Mouse (Mus musculus) left cerebral cortex, postnatal 25 days (tissue): ENCODE results near the gene Gm9045. TPM values are rescaled to one million over a fixed set of nuclear protein-coding genes. Genes with fewer than 3 reads are reported as not detected.
"Not testable (repeated sequence)": the region's sequence is repeated elsewhere in the genome, so short reads cannot be mapped to it uniquely, and the experiment has no call there.

Experiments used
- DNase-seq, 2 experiments: peaks; one replicate each; pipeline ENCODE4 v3.0.0; 2022; ENCODE audit warnings: low spot score in 2 of 2, mixed read lengths in 1 of 2
- intact Hi-C: fragments of 180-260 bp; cut with DNase I; formaldehyde crosslinking; loops from one replicate; pipeline ENCODE4 v1.15.1; 2025
- total RNA-seq, 2 experiments: library from RNA; stranded (reverse); gene quantifications; 2 replicates each; pipeline ENCODE4 v1.2.3; 2021

Gm9045 gene
- not detected for total RNA-seq

DNA sequence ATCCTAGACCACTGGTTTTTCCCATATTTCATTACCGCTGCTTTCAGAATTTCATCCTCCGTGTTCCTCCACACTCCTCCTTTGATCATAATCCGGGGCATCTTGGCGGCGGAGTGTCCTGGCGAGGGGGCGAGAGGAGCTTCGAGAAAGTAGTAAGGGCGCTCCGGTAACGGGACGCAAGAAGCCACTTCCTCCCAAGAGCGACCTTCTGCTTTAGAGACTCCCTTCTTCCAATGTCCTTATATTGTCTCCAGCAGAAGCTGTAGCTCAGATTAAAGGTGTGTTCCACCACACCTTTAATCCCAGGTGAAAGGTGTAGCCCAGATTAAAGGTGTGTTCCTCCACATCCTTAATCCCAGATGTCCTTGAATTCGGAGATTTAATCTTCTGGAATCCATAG, at the start of gene Gm9045:
Gene Gm9045 (minus strand): TSS at position 101 of the 400 bp plus-strand sequence.
- DNase-seq, intact Hi-C loops: not testable (repeated sequence)

DNA sequence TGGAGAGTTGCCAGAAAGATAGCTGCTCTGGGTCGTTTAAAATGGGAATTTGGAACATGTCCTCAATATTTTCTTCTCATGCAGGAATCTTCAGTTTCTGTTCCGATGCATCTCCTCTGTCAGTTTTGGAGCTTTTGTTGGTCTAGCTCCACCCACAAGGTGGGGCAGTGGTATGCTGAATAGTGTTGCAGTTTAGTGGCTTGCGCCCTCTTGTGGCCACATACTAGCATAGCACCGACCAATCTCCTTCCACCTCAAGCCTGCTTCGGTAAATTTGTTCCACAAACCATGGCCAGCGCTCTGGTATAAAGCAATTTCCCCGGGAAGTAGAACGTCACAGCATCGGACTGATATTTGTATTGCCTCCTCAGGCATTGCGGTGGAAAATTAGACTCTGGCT, 32.8 kb upstream of the Gm9045 start:
- intact Hi-C loops, result loop anchor here (1.0 kb wide), 2 partner anchors 214 to 709 kb away; no protein-coding TSS in a partner anchor

DNA sequence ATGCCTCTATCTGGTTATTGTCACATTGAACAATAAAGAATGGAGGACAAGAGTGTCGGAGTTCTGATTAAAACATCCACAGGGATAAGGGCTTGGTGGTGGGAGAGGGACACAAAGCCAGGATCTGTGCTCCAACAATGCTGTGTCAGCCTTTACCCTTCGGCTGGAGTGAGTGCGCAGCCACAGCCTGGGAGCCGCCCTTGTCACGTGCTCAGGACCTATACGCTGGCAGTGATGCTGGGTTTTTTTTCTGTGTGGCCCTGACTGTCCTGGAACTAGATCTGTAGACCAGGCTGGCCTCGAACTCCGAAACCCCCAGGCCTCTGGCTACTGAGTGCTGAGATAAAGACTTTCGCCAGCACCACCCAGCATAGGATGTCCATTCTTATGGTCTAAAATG, 31.9 kb upstream of the Gm9045 start:
- DNase-seq, result no peak
- intact Hi-C loops, result no loop called here

More for the DNA sequence above, 32.8 kb upstream of the Gm9045 start:
- DNase-seq, result peak; percentile 81 to 91

DNA sequence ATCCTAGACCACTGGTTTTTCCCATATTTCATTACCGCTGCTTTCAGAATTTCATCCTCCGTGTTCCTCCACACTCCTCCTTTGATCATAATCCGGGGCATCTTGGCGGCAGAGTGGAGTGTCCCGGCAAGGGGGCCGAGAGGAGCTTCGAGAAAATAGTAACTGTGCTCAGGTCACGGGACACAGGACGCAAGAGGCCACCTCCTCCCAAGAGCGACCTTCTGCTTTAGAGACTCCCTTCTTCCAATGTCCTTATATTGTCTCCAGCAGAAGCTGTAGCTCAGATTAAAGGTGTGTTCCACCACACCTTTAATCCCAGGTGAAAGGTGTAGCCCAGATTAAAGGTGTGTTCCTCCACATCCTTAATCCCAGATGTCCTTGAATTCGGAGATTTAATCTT, 16.4 kb upstream of the Gm9045 start, which contains the start of gene Gm9049:
Gene Gm9049 (minus strand): TSS at position 101 of the 400 bp plus-strand sequence.
- intact Hi-C loops, DNase-seq: not testable (repeated sequence)

DNA sequence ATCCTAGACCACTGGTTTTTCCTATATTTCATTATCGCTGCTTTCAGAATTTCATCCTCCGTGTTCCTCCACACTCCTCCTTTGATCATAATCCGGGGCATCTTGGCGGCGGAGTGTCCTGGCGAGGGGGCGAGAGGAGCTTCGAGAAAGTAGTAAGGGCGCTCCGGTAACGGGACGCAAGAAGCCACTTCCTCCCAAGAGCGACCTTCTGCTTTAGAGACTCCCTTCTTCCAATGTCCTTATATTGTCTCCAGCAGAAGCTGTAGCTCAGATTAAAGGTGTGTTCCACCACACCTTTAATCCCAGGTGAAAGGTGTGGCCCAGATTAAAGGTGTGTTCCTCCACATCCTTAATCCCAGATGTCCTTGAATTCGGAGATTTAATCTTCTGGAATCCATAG, 10.9 kb upstream of the Gm9045 start, which contains the start of gene Gm9048:
Gene Gm9048 (minus strand): TSS at position 101 of the 400 bp plus-strand sequence.
- DNase-seq, intact Hi-C loops: not testable (repeated sequence)

DNA sequence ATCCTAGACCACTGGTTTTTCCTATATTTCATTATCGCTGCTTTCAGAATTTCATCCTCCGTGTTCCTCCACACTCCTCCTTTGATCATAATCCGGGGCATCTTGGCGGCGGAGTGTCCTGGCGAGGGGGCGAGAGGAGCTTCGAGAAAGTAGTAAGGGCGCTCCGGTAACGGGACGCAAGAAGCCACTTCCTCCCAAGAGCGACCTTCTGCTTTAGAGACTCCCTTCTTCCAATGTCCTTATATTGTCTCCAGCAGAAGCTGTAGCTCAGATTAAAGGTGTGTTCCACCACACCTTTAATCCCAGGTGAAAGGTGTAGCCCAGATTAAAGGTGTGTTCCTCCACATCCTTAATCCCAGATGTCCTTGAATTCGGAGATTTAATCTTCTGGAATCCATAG, 5.5 kb upstream of the Gm9045 start, which contains the start of gene Gm9046:
Gene Gm9046 (minus strand): TSS at position 101 of the 400 bp plus-strand sequence.
- DNase-seq, intact Hi-C loops: not testable (repeated sequence)

DNA sequence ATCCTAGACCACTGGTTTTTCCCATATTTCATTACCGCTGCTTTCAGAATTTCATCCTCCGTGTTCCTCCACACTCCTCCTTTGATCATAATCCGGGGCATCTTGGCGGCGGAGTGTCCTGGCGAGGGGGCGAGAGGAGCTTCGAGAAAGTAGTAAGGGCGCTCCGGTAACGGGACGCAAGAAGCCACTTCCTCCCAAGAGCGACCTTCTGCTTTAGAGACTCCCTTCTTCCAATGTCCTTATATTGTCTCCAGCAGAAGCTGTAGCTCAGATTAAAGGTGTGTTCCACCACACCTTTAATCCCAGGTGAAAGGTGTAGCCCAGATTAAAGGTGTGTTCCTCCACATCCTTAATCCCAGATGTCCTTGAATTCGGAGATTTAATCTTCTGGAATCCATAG, 5.3 kb downstream of the Gm9045 start, which contains the start of gene Gm9044:
Gene Gm9044 (minus strand): TSS at position 101 of the 400 bp plus-strand sequence.
- DNase-seq, intact Hi-C loops: not testable (repeated sequence)

DNA sequence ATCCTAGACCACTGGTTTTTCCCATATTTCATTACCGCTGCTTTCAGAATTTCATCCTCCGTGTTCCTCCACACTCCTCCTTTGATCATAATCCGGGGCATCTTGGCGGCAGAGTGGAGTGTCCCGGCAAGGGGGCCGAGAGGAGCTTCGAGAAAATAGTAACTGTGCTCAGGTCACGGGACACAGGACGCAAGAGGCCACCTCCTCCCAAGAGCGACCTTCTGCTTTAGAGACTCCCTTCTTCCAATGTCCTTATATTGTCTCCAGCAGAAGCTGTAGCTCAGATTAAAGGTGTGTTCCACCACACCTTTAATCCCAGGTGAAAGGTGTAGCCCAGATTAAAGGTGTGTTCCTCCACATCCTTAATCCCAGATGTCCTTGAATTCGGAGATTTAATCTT, 10.8 kb downstream of the Gm9045 start, which contains the start of gene Gm9040:
Gene Gm9040 (minus strand): TSS at position 101 of the 400 bp plus-strand sequence.
- intact Hi-C loops, DNase-seq: not testable (repeated sequence)

DNA sequence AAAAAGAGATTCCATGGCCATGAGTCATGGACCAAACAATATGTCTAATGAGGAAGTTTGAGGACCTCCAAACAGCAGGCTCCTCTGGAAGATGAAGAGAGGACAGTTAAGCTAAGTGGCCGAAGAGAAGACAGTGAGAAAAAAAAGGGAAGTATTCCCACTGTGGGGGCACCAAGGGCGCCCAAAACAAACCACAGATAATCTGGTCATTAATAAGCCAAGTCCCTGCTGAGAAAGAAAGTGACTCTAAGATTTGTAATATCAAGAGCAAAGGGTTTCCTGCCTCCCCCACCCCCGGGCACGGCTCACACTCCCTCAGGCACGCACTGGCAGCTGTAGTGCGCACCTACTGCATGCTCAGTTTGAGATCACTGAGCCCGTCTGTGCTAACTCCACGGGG, 18.6 kb downstream of the Gm9045 start:
- no peak for DNase-seq
- intact Hi-C loops, result no loop called here

DNA sequence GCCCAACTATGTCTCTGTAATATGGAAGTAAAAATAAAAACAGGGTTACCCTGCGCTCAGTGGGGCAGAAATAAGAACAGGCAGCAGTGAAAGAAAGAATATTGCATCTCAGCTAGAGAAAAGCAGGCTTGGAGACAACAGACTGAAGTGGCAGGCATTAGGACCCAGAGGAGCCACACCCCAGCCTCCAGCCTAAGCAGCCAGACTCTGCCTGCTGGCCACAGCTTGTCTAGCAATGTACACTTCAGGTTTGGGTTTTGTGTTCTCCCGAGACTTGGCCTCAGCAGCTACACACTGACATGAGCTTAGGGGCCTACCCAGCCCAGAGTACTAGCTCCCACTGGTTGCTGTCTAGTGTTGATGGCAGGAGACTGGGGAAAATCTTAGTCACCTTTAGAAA, 35.5 kb downstream of the Gm9045 start:
- DNase-seq, intact Hi-C loops: not testable (repeated sequence)

DNA sequence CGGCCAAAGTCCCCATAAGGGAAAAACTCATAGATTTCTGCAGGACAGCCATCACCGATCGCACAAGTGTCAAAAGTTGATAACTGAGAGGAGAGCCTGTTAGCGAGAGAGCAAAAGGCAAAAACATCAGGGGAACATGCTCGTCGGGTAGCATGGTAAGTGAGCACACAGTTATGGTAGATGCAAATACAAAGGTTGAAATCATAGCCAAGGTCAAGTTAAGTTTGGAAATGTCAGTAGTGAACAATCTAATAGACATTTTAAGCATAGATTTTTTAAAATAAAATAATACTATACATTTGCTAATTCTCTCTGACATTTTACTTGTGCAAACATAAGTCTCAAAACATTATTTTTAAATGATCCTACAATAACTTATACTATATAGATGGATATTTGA, 42.7 kb downstream of the Gm9045 start, which contains the start of gene Iltifb:
Gene Iltifb (minus strand): TSS at position 101 of the 400 bp plus-strand sequence.
- DNase-seq, result no peak
- intact Hi-C loops, result no loop called here

Other genes starting within 250 kb of the Gm9045 start
- 1 to 10 TPM; 5.3 to 5.8 TPM for gene Mdm1, start 196.0 kb downstream of the Gm9045 start, total RNA-seq
- not detected for gene Il22, start 132.9 kb downstream of the Gm9045 start, total RNA-seq
- 1 to 10 TPM in 1 of 2 experiments, under 1 TPM in 1; 0.64 to 1.2 TPM for gene Gm32717, start 97.1 kb downstream of the Gm9045 start, total RNA-seq
- 1 to 10 TPM in 1 of 2 experiments, under 1 TPM in 1; 0.64 to 1.2 TPM for gene Gm32802, start 79.1 kb downstream of the Gm9045 start, total RNA-seq
- gene Iltifb, start 42.8 kb downstream of the Gm9045 start, total RNA-seq, result not detected
- not detected for gene Gm9040, start 10.9 kb downstream of the Gm9045 start, total RNA-seq
- gene Gm9044, start 5.4 kb downstream of the Gm9045 start, total RNA-seq, result not detected
- gene Gm9046, start 5.4 kb upstream of the Gm9045 start, total RNA-seq, result not detected
- gene Gm9048, start 10.8 kb upstream of the Gm9045 start, total RNA-seq, result not detected
- not detected for gene Gm9049, start 16.3 kb upstream of the Gm9045 start, total RNA-seq
- gene Ifng, start 103.2 kb upstream of the Gm9045 start, total RNA-seq, result not detected